Mouse (Mus musculus): ENCODE data around the gene Snx33.

- TF ChIP-seq CTCF (IDR thresholded peaks at IDR 0.05; ENCODE audit: low read depth, low read length) (no peak), POLR2A (IDR thresholded peaks at IDR 0.05; ENCODE audit: extremely low read depth, insufficient read depth, low read length) (no peak)
These were observed 13.1 kb downstream of the Snx33 start for GRCm38 (mm10) chr9:56915116-56915515.

All from liver, adult 2 months (tissue).